Comparison of ENCODE assay signal across 14 mouse cellular contexts in the genomic region with DNA sequence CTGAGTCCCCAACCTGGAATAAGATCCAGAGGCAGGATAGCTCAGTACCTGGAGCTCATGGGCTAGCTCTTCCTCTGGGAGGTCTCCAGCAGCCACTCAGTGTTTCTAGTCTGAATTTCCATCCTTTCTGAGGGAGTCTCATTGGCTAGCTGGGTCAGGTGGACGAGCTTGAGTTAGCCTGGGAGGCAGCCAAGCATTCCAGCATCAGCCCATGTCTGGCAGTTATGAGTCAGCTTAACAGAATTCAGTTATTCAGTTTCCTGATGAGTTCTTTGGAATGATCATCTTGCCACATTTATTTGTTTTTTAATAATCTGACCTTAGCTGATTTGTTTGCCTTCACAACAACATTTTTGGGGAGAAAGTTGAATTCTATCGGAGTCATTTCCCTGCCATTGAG. TPM values are rescaled to one million over a fixed set of nuclear protein-coding genes. Genes with fewer than 3 reads are reported as not detected.
DNase-seq lines count a peak whose midpoint lies in the region; ATAC-seq and TF ChIP-seq lines count a peak whose summit lies in the region.
"Had no signal": no experiment of that assay in that cellular context is flagged by ENCODE, and none has a peak within 500 bp of the region (broad histone marks: within the 10 kb centered on the region; RNA-seq: fewer than 3 reads in every experiment).

No protein-coding gene starts in this region.

- no peak overlapping the region for H3K4me3 ChIP-seq in intestine, embryonic 15.5 days (replicated peaks)
- H3K4me3 ChIP-seq: limb, embryonic 13.5 days; midbrain, embryonic 10.5 days had no signal

- no peak overlapping the region for H3K9ac ChIP-seq in intestine, embryonic 15.5 days
- H3K9ac ChIP-seq: limb, embryonic 13.5 days had no signal

- no peaks in the 10 kb centered on the region for H3K36me3 ChIP-seq in intestine, embryonic 15.5 days
- H3K36me3 ChIP-seq: limb, embryonic 13.5 days; midbrain, embryonic 10.5 days had no signal

- no peak for TF ChIP-seq POLR2A in brain, embryonic 14.5 days (IDR thresholded peaks at IDR 0.05; ENCODE audit: borderline replicate concordance, extremely low read depth, insufficient read depth, insufficient read length, poor library complexity, severe bottlenecking)

- TF ChIP-seq CTCF in brain, embryonic 14.5 days (IDR thresholded peaks at IDR 0.05; ENCODE audit: borderline replicate concordance, extremely low read depth, insufficient read depth, insufficient read length): no peak

- DNase-seq in cerebellum, postnatal 10 days: peak; percentile 18 to 21
- no peak for DNase-seq in cerebellum, adult 11-12 months
- peak; percentile 15 to 22 for DNase-seq in left cerebral cortex, adult 18-20 months (ENCODE audit: low spot score in 2 of 2)
- no peak for DNase-seq in left cerebral cortex, adult 9 months (ENCODE audit: low spot score in 2 of 2)
- peak; percentile 71 for DNase-seq in 3134 (ENCODE audit: extremely low read depth, insufficient read length, low spot score)
- peak; percentile 11 for DNase-seq in brain, embryonic 14.5 days (ENCODE audit: low read depth)
- no peak for DNase-seq in thymus, postnatal 10 days (ENCODE audit: low spot score in 2 of 2)
- DNase-seq: cerebellum, adult 18-20 months had no signal

- no peak overlapping the region for H3K4me2 ChIP-seq in intestine, embryonic 15.5 days (replicated peaks)
- H3K4me2 ChIP-seq: limb, embryonic 13.5 days had no signal

- no peaks in the 10 kb centered on the region for H3K4me1 ChIP-seq in intestine, embryonic 15.5 days (replicated peaks)
- H3K4me1 ChIP-seq: limb, embryonic 13.5 days had no signal

- ATAC-seq in intestine, embryonic 15.5 days: no peak
- ATAC-seq: intestine, postnatal 0 days had no signal

- WGBS in intestine, embryonic 15.5 days: 69% methylated on average over 2 of the region's 2 CpGs

- no peak overlapping the region for H3K27ac ChIP-seq in intestine, embryonic 15.5 days
- H3K27ac ChIP-seq: limb, embryonic 13.5 days; midbrain, embryonic 10.5 days had no signal

- H3K27me3 ChIP-seq in intestine, embryonic 15.5 days (replicated peaks): no peaks in the 10 kb centered on the region
- H3K27me3 ChIP-seq: limb, embryonic 13.5 days had no signal

- no peaks in the 10 kb centered on the region for H3K9me3 ChIP-seq in intestine, embryonic 15.5 days
- H3K9me3 ChIP-seq: limb, embryonic 13.5 days; midbrain, embryonic 10.5 days had no signal

RNA-seq across cellular contexts. Expression of gene Ccl9, which starts 14.7 kb away (rescaled TPM):
- 1 to 10 TPM; 2.7 to 2.8 TPM for total RNA-seq in left cerebral cortex, adult 18-20 months (2021)
- 0.83 and 1.00 TPM in 2 replicates for polyA plus RNA-seq in brain, embryonic 14.5 days (2012; rRNA removed)
- 29.4 and 35.4 TPM in 2 replicates for polyA plus RNA-seq in intestine, embryonic 15.5 days (2015; fragmentation: Nextera tagmentation; extraction: Ambion mirVana)

RNA-seq across cellular contexts. Expression of gene Ccl6, which starts 29.1 kb away (rescaled TPM):
- under 1 TPM; 0.75 to 0.98 TPM for total RNA-seq in left cerebral cortex, adult 18-20 months (2021)
- 0.72 and 0.78 TPM in 2 replicates for polyA plus RNA-seq in brain, embryonic 14.5 days (2012; rRNA removed)
- 13.3 and 17.0 TPM in 2 replicates for polyA plus RNA-seq in intestine, embryonic 15.5 days (2015; fragmentation: Nextera tagmentation; extraction: Ambion mirVana)

RNA-seq across cellular contexts. Expression of gene Ccl5, which starts 33.4 kb away (rescaled TPM):
- total RNA-seq in left cerebral cortex, adult 18-20 months (2021): not detected
- 0.21 TPM in 1 of 2 replicates, not detected in the other for polyA plus RNA-seq in brain, embryonic 14.5 days (2012; rRNA removed)
- polyA plus RNA-seq in intestine, embryonic 15.5 days (2015; fragmentation: Nextera tagmentation; extraction: Ambion mirVana): 3.1 and 3.7 TPM in 2 replicates
- polyA plus RNA-seq: midbrain, embryonic 10.5 days had no signal

RNA-seq across cellular contexts. Expression of gene Heatr9, which starts 41.8 kb away (rescaled TPM):
- not detected for total RNA-seq in left cerebral cortex, adult 18-20 months (2021)
- not detected in 2 replicates for polyA plus RNA-seq in brain, embryonic 14.5 days (2012; rRNA removed)
- polyA plus RNA-seq in intestine, embryonic 15.5 days (2015; fragmentation: Nextera tagmentation; extraction: Ambion mirVana): not detected in 2 replicates
- total RNA-seq: neutrophil, adult 5-6 weeks had no signal
- polyA plus RNA-seq: gonadal fat pad, adult 2 months; intestine, postnatal 0 days; limb, embryonic 13.5 days; midbrain, embryonic 10.5 days had no signal

Comparison
In these comparisons a context has a peak if more than half of its experiments do, and no peak if none do; other contexts are left out.
1. DNase-seq: peak in cerebellum, postnatal 10 days (2 of 2), left cerebral cortex, adult 18-20 months (2 of 2), 3134 (single experiment) and brain, embryonic 14.5 days (single experiment); none in cerebellum, adult 11-12 months (single experiment), left cerebral cortex, adult 9 months (0 of 2) and thymus, postnatal 10 days (0 of 2).
2. RNA of gene Ccl9, which starts 14.7 kb away (polyA plus RNA-seq): 29.4 to 35.4 TPM in intestine, embryonic 15.5 days; 0.83 to 1.00 TPM in brain, embryonic 14.5 days; every median in the first group is over 10 times any median in the second.